Mouse (Mus musculus): ENCODE measurements around the gene Npnt.

- TF ChIP-seq HCFC1 (IDR thresholded peaks at IDR 0.05; ENCODE audit: borderline replicate concordance, insufficient read depth, low read length) (no peak), CHD2 (IDR thresholded peaks at IDR 0.05; ENCODE audit: low read depth, low read length) (no peak), ZC3H11A (IDR thresholded peaks at IDR 0.05; ENCODE audit: borderline replicate concordance, low read depth, low read length) (no peak)
These were observed 98.7 kb downstream of the Npnt start for GRCm38 (mm10) chr3:132851417-132851816.

Data from ES-E14 (cell line).